Mouse (Mus musculus): ENCODE measurements at regions not wholly inside any gene's neighbourhood (a gene's known extent, or its start where the extent isn't known, plus 50 kb on each side); places are given as distances from the start of the nearest gene placed in this dataset.

DNA sequence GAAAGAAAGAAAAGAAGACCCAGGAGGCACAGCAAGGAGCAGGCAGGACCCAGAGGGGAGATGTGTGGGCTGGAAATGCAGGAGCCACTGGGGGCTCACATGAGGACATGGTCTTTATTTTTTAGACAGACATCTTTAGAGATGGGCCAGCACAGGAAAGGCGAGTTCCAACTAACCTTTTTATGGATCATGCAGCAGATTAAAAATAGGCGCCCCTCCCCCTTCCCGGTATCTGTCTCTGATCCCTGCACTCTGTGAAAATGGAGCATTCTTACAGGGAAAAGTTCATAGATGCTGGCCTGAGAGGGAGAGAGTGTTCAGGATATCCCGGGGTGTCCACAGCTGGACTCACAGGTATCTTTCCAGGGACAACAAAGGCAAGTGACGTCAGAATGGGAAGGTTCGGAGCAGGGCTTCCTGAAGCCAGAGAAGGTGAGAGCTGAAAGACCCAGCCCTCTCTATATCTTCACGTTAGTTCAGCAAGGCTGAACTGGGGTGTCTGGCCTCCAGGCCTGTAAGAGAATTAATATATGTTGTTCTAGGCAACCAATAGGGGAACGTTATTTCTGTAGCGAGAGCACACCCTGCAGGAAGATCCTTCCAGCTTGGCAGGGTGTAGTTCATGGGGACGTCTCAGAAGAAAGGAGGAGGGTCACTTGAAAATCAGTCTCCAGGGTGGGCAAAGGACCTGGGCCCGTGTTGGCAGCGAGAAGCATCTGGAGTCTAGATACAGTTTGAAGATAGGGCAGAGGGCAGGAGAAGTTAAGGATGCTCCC lies 51.9 kb upstream of the Neurl1b start:
- TF ChIP-seq CTCF (IDR thresholded peaks at IDR 0.05; ENCODE audit: insufficient read depth, low read depth, low read length) (no peak), POLR2A (IDR thresholded peaks at IDR 0.05; ENCODE audit: insufficient read depth, low read depth, low read length) (no peak)
